Mouse (Mus musculus) ES-E14 (cell line): ENCODE measurements around the gene Ovol3.

Experiments used
- CHD2 ChIP-seq: IDR thresholded peaks from 2 replicates; pipeline ENCODE4 v1.6.1; 2014; ENCODE audit warnings: mild to moderate bottlenecking, low read depth, low read length, inconsistent platforms
- MAFK ChIP-seq: IDR thresholded peaks from 2 replicates; pipeline ENCODE4 v1.6.1; 2014; ENCODE audit warnings: mild to moderate bottlenecking, low read depth, low read length, inconsistent platforms; ENCODE audit not compliant: insufficient read depth
- ZC3H11A ChIP-seq: IDR thresholded peaks from 2 replicates; pipeline ENCODE4 v1.6.1; 2012; ENCODE audit warnings: low read depth, mild to moderate bottlenecking, inconsistent platforms, low read length, borderline replicate concordance
- ZNF384 ChIP-seq: IDR thresholded peaks from 2 replicates; pipeline ENCODE4 v1.6.1; 2012; ENCODE audit warnings: low read depth, low read length, inconsistent platforms

GRCm38 (mm10) chr7:30235091-30235490 is 434 bp downstream of the Ovol3 start:
- TF ChIP-seq CHD2: no peak
- no peak for TF ChIP-seq ZNF384
- no peak for TF ChIP-seq ZC3H11A
- TF ChIP-seq MAFK: no peak
